Mouse (Mus musculus) cortical plate, adult 2 months (tissue): Measurements from ENCODE around the gene Kdm4b.

Experiments
- CTCF ChIP-seq: fragments of 200-500 bp; IDR thresholded peaks from 2 replicates; pipeline ENCODE4 v1.5.1; 2011; ENCODE audit warnings: mild to moderate bottlenecking, control low read depth, low read length; ENCODE audit not compliant: insufficient read depth; ENCODE audit errors: extremely low read depth
- POLR2A ChIP-seq: fragments of 200-500 bp; IDR thresholded peaks from 2 replicates; pipeline ENCODE4 v1.6.1; 2011; ENCODE audit warnings: mild to moderate bottlenecking, low read length, control low read depth; ENCODE audit not compliant: insufficient read depth; ENCODE audit errors: extremely low read depth

- TF ChIP-seq POLR2A (no peak), CTCF (no peak)
These were observed 85.6 kb downstream of the Kdm4b start for GRCm38 (mm10) chr17:56411437-56411836.
